Mouse (Mus musculus) kidney, postnatal 0 days (tissue): ENCODE measurements around the gene Lrmda. TPM values are rescaled to one million over a fixed set of nuclear protein-coding genes. Genes with fewer than 3 reads are reported as not detected.
A peak's percentile ranks its signal among the peaks of the same experiment; 100 is the strongest.

ENCODE experiments used
- ATAC-seq: fragments of 200-750 bp; cut with Nextera tagmentation; replicated peaks from 2 replicates; pipeline ENCODE4 v1.8.0; 2017; ENCODE audit warnings: low read depth, moderate number of reproducible peaks, moderate TSS enrichment, moderate library complexity; ENCODE audit not compliant: low FRiP score
- DNase-seq: peaks from one replicate; pipeline ENCODE4 v3.0.0-alpha.2; 2016; ENCODE audit warnings: low spot score
- H3K27ac ChIP-seq: fragments of 300-500 bp; sonication (generic); 2 replicates; pipeline ENCODE4 v1.5.1; 2014; ENCODE audit warnings: mild to moderate bottlenecking
- H3K27me3 ChIP-seq: fragments of 300-500 bp; sonication (generic); 2 replicates; pipeline ENCODE4 v1.6.1; 2014; ENCODE audit warnings: low read length, mixed read lengths; ENCODE audit not compliant: insufficient read depth
- H3K36me3 ChIP-seq: fragments of 300-500 bp; sonication (generic); 2 replicates; pipeline ENCODE4 v1.6.1; 2014; ENCODE audit warnings: low read length, mixed read lengths; ENCODE audit not compliant: insufficient read depth
- H3K4me1 ChIP-seq: fragments of 300-500 bp; sonication (generic); replicated peaks from 2 replicates; pipeline ENCODE4 v1.6.1; 2014; ENCODE audit warnings: antibody characterized with exemption, low read length, mixed read lengths; ENCODE audit not compliant: insufficient read depth
- H3K4me2 ChIP-seq: fragments of 300-500 bp; sonication (generic); 2 replicates; pipeline ENCODE4 v1.6.1; 2014; ENCODE audit warnings: mild to moderate bottlenecking, low read length, moderate library complexity, mixed read lengths
- H3K4me3 ChIP-seq: fragments of 300-500 bp; sonication (generic); replicated peaks from 2 replicates; pipeline ENCODE4 v1.5.1; 2014; ENCODE audit warnings: low read depth, low read length
- H3K9ac ChIP-seq: fragments of 300-500 bp; sonication (generic); 2 replicates; pipeline ENCODE4 v1.6.1; 2014; ENCODE audit warnings: low read depth, low read length
- H3K9me3 ChIP-seq: fragments of 300-500 bp; sonication (generic); replicated peaks from 2 replicates; pipeline ENCODE4 v1.6.1; 2016; ENCODE audit warnings: low read length, inconsistent platforms, mixed read lengths
- CTCF ChIP-seq: IDR thresholded peaks from 2 replicates; pipeline ENCODE4 v1.5.1; 2016; ENCODE audit warnings: antibody characterized with exemption, low read depth, mild to moderate bottlenecking, moderate library complexity
- WGBS: fragments of 180-500 bp; shearing (Covaris S2); extraction: QIAGEN DNeasy Blood & Tissue Kit; methylation state at CpG from one replicate; pipeline ENCODE4 v1.1.7; 2014; 5-methylcytosine and 5-hydroxymethylcytosine counted together
- polyA plus RNA-seq: library from polyadenylated mRNA; unstranded; fragments of >200 nt; fragmentation: Nextera tagmentation; extraction: Ambion mirVana; gene quantifications from 2 replicates; pipeline ENCODE4 v1.2.1, GENCODE M21; 2015

Lrmda gene
- polyA plus RNA-seq, 1 experiment from 2014 or later: 0.83 TPM

- no peaks in the 10 kb centered on the region for H3K36me3 ChIP-seq
- no peaks in the 10 kb centered on the region for H3K27me3 ChIP-seq
- 50% methylated on average over 4 of the region's 4 CpGs for WGBS
- no peak overlapping the region for H3K27ac ChIP-seq
- no peaks in the 10 kb centered on the region for H3K9me3 ChIP-seq
- TF ChIP-seq CTCF: no peak
- H3K9ac ChIP-seq: no peak overlapping the region
- H3K4me1 ChIP-seq: no peaks in the 10 kb centered on the region
- no peak overlapping the region for H3K4me2 ChIP-seq
- DNase-seq (no peak), ATAC-seq (no peak)
- no peak overlapping the region for H3K4me3 ChIP-seq
These were observed 667.4 kb downstream of the Lrmda start for GRCm38 (mm10) chr14:22686886-22687285.

GRCm38 (mm10) chr14:22688399-22688798, 668.9 kb downstream of the Lrmda start:
- Histone ChIP-seq H3K27ac (no peak overlapping the region), H3K36me3 (no peaks in the 10 kb centered on the region), H3K9ac (no peak overlapping the region), H3K4me2 (no peak overlapping the region), H3K9me3 (no peaks in the 10 kb centered on the region), H3K4me1 (no peaks in the 10 kb centered on the region), H3K4me3 (no peak overlapping the region), H3K27me3 (no peaks in the 10 kb centered on the region)
- ATAC-seq (no peak), DNase-seq (no peak)
- no peak for TF ChIP-seq CTCF
- 88% methylated on average over 2 of the region's 2 CpGs for WGBS

GRCm38 (mm10) chr14:22695448-22695847, 675.9 kb downstream of the Lrmda start:
- no peaks in the 10 kb centered on the region for H3K9me3 ChIP-seq
- H3K27me3 ChIP-seq: no peaks in the 10 kb centered on the region
- H3K4me1 ChIP-seq: no peaks in the 10 kb centered on the region
- 26% methylated on average over 6 of the region's 6 CpGs for WGBS
- peak; percentile 66 for DNase-seq
- no peak overlapping the region for H3K4me3 ChIP-seq
- peak; percentile 63; the same call in 1 of the 2 replicates for ATAC-seq
- no peaks in the 10 kb centered on the region for H3K36me3 ChIP-seq
- no peak overlapping the region for H3K4me2 ChIP-seq
- no peak for TF ChIP-seq CTCF
- no peak overlapping the region for H3K27ac ChIP-seq
- no peak overlapping the region for H3K9ac ChIP-seq

- Histone ChIP-seq H3K36me3 (no peaks in the 10 kb centered on the region), H3K4me2 (no peak overlapping the region), H3K4me3 (no peak overlapping the region), H3K9me3 (no peaks in the 10 kb centered on the region), H3K27ac (no peak overlapping the region), H3K27me3 (no peaks in the 10 kb centered on the region), H3K9ac (no peak overlapping the region), H3K4me1 (no peaks in the 10 kb centered on the region)
- 50% methylated on average over 4 of the region's 4 CpGs for WGBS
- DNase-seq (no peak), ATAC-seq (no peak)
- no peak for TF ChIP-seq CTCF
These were observed 676.4 kb downstream of the Lrmda start for GRCm38 (mm10) chr14:22695931-22696365.

GRCm38 (mm10) chr14:22700236-22700635, 680.7 kb downstream of the Lrmda start:
- ATAC-seq (no peak), DNase-seq (no peak)
- H3K4me1 ChIP-seq: no peaks in the 10 kb centered on the region
- TF ChIP-seq CTCF: no peak
- no peaks in the 10 kb centered on the region for H3K9me3 ChIP-seq
- H3K9ac ChIP-seq: no peak overlapping the region
- H3K36me3 ChIP-seq: no peaks in the 10 kb centered on the region
- 97% methylated on average over 1 of the region's 1 CpGs for WGBS
- no peak overlapping the region for H3K4me3 ChIP-seq
- no peak overlapping the region for H3K27ac ChIP-seq
- no peaks in the 10 kb centered on the region for H3K27me3 ChIP-seq
- no peak overlapping the region for H3K4me2 ChIP-seq

- Histone ChIP-seq H3K9ac (no peak overlapping the region), H3K27me3 (no peaks in the 10 kb centered on the region), H3K9me3 (no peaks in the 10 kb centered on the region), H3K4me2 (no peak overlapping the region), H3K27ac (no peak overlapping the region), H3K36me3 (no peaks in the 10 kb centered on the region), H3K4me1 (no peaks in the 10 kb centered on the region), H3K4me3 (no peak overlapping the region)
- ATAC-seq: no peak
- 97% methylated on average over 2 of the region's 2 CpGs for WGBS
- DNase-seq: no peak
- TF ChIP-seq CTCF: no peak
These were observed 681.2 kb downstream of the Lrmda start for GRCm38 (mm10) chr14:22700690-22701089.
